In the genomic region with DNA sequence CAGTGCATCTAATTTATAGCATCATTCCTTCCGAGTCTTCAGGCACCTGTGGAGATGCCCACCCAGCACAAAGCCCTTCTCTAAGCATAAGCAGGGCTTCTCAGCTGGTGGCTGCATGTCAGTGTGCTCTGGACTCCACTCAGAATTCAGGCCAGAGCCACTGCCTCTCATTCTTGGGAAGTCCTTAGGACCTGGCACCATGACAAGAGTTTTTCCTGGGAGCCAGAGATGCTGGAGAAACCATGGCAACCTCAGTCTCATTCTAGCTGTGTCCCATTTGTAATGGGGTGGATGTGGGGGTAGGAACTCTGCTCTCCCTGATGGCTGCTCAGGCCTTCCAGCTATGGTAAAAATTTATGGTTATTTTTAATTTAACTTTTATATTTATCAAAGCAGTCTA, we compare ENCODE assay signal across 11 mouse cellular contexts.
DNase-seq lines count a peak whose midpoint lies in the region; ATAC-seq lines count a peak whose summit lies in the region.
"Had no signal": no experiment of that assay in that cellular context is flagged by ENCODE, and none has a peak within 500 bp of the region (broad histone marks: within the 10 kb centered on the region; RNA-seq: fewer than 3 reads in every experiment).

No protein-coding gene starts in this region.

- DNase-seq in cerebellum, adult 8-10 months: peak; percentile 23
- peak; percentile 48 to 56 for DNase-seq in layer of hippocampus, postnatal 10 days (ENCODE audit: low spot score in 2 of 2)
- no peak for DNase-seq in gastrocnemius, postnatal 4 days (ENCODE audit: low spot score in 2 of 2)
- no peak for DNase-seq in adrenal gland, postnatal 25 days
- no peak for DNase-seq in c-Kit-positive CD71-positive TER-119-positive erythroid progenitor cells, embryonic 14.5 days (ENCODE audit: low spot score)
- DNase-seq: heart, adult 18-20 months had no signal

- no peak overlapping the region for H3K4me3 ChIP-seq in forebrain, embryonic 16.5 days (replicated peaks; ENCODE audit: low read length)
- no peak overlapping the region for H3K4me3 ChIP-seq in neural tube, embryonic 15.5 days (replicated peaks)
- H3K4me3 ChIP-seq: limb, embryonic 15.5 days had no signal

- no peaks in the 10 kb centered on the region for H3K27me3 ChIP-seq in forebrain, embryonic 16.5 days (replicated peaks; ENCODE audit: control insufficient read depth, insufficient read depth, low read length)
- peaks cover 8% of the 10 kb centered on the region; the same call in 1 of the 2 replicates for H3K27me3 ChIP-seq in neural tube, embryonic 15.5 days (replicated peaks)

- peaks cover 13% of the 10 kb centered on the region for H3K4me1 ChIP-seq in forebrain, embryonic 16.5 days (replicated peaks; ENCODE audit: control insufficient read depth, insufficient read depth, low read length)
- H3K4me1 ChIP-seq in neural tube, embryonic 15.5 days: peaks cover 25% of the 10 kb centered on the region
- H3K4me1 ChIP-seq: limb, embryonic 15.5 days had no signal

- 20% methylated on average over 1 of the region's 1 CpGs for WGBS in forebrain, embryonic 16.5 days
- 24% methylated on average over 1 of the region's 1 CpGs for WGBS in neural tube, embryonic 15.5 days

- no peak overlapping the region for H3K9ac ChIP-seq in forebrain, embryonic 16.5 days (replicated peaks; ENCODE audit: low read depth, low read length)
- no peak overlapping the region for H3K9ac ChIP-seq in neural tube, embryonic 15.5 days (replicated peaks)
- H3K9ac ChIP-seq: limb, embryonic 15.5 days had no signal

- no peaks in the 10 kb centered on the region for H3K9me3 ChIP-seq in forebrain, embryonic 16.5 days (ENCODE audit: control insufficient read depth, low read length)
- H3K9me3 ChIP-seq in neural tube, embryonic 15.5 days (replicated peaks): no peaks in the 10 kb centered on the region
- H3K9me3 ChIP-seq: limb, embryonic 15.5 days had no signal

- peak; percentile 71 for ATAC-seq in forebrain, embryonic 16.5 days
- ATAC-seq in neural tube, embryonic 15.5 days (ENCODE audit: low FRiP score): peak; percentile 72
- ATAC-seq: intestine, postnatal 0 days had no signal

- H3K36me3 ChIP-seq in forebrain, embryonic 16.5 days (ENCODE audit: control insufficient read depth, insufficient read depth): no peaks in the 10 kb centered on the region
- H3K36me3 ChIP-seq in neural tube, embryonic 15.5 days: no peaks in the 10 kb centered on the region
- H3K36me3 ChIP-seq: G1E; limb, embryonic 15.5 days had no signal

- H3K4me2 ChIP-seq in forebrain, embryonic 16.5 days (ENCODE audit: low read length): no peak overlapping the region
- no peak overlapping the region for H3K4me2 ChIP-seq in neural tube, embryonic 15.5 days
- H3K4me2 ChIP-seq: limb, embryonic 15.5 days had no signal

- H3K27ac ChIP-seq in forebrain, embryonic 16.5 days (ENCODE audit: low read length): no peak overlapping the region
- H3K27ac ChIP-seq in neural tube, embryonic 15.5 days (replicated peaks): no peak overlapping the region
- H3K27ac ChIP-seq: limb, embryonic 15.5 days had no signal

Comparison
In these comparisons a context has a peak if more than half of its experiments do, and no peak if none do; other contexts are left out.
1. DNase-seq: peak in cerebellum, adult 8-10 months (single experiment) and layer of hippocampus, postnatal 10 days (2 of 2); none in gastrocnemius, postnatal 4 days (0 of 2), adrenal gland, postnatal 25 days (single experiment) and c-Kit-positive CD71-positive TER-119-positive erythroid progenitor cells, embryonic 14.5 days (single experiment).